Mouse (Mus musculus): ENCODE results near the gene Slc27a1. TPM values are rescaled to one million over a fixed set of nuclear protein-coding genes. Genes with fewer than 3 reads are reported as not detected.

The Slc27a1 gene
- total and polyA plus RNA-seq, 3 experiments = 0.46 to 1.3 TPM; not detected in 1

GRCm38 (mm10) chr8:71547590-71547989, 21.1 kb upstream of the Slc27a1 start:
- H3K36me3 ChIP-seq (ENCODE audit: control insufficient read depth in 1 of 2, insufficient read depth in 2 of 2, low read length in 2 of 2) = no peaks in the 10 kb centered on the region
- no peak overlapping the region for H3K4me3 ChIP-seq (ENCODE audit: control insufficient read depth in 1 of 2, insufficient read depth in 1 of 2, low read depth in 2 of 2, low read length in 2 of 2)
- no peak overlapping the region for H3K9ac ChIP-seq (ENCODE audit: control insufficient read depth, low read depth, low read length, poor library complexity, severe bottlenecking)
- no peak for DNase-seq (ENCODE audit: low read depth, low spot score)
- TF ChIP-seq BHLHE40 (IDR thresholded peaks at IDR 0.05; ENCODE audit: borderline replicate concordance, low read depth, low read length) (no peak), CHD1 (IDR thresholded peaks at IDR 0.05; ENCODE audit: low read depth, low read length) (no peak), NRF1 (IDR thresholded peaks at IDR 0.05; ENCODE audit: insufficient read depth, low read depth, low read length, poor library complexity, severe bottlenecking) (no peak), RAD21 (IDR thresholded peaks at IDR 0.05; ENCODE audit: low read depth, low read length) (no peak), CTCF (IDR thresholded peaks at IDR 0.05 in 2 of 3, conservative IDR thresholded peaks at IDR 0.05 in 1 of 3; ENCODE audit: control insufficient read depth in 1 of 3, insufficient read depth in 1 of 3, low read depth in 2 of 3, low read length in 3 of 3, poor library complexity in 1 of 3, severe bottlenecking in 1 of 3) (no peak), EP300 (IDR thresholded peaks at IDR 0.05; ENCODE audit: low read depth in 1 of 2, low read length in 2 of 2) (no peak), MYC (IDR thresholded peaks at IDR 0.05; ENCODE audit: low read depth, low read length) (no peak), USF2 (IDR thresholded peaks at IDR 0.05; ENCODE audit: borderline replicate concordance in 1 of 2, insufficient read depth in 1 of 2, low read depth in 1 of 2, low read length in 2 of 2) (no peak), MXI1 (IDR thresholded peaks at IDR 0.05; ENCODE audit: low read depth, low read length) (no peak), MAX (IDR thresholded peaks at IDR 0.05; ENCODE audit: low read length) (no peak), MEF2A (IDR thresholded peaks at IDR 0.05; ENCODE audit: extremely low read depth, insufficient replicate concordance, low read depth, low read length, poor library complexity, severe bottlenecking) (no peak), KAT2A (conservative IDR thresholded peaks at IDR 0.05; ENCODE audit: low read depth, low read length) (no peak), TAL1 (IDR thresholded peaks at IDR 0.05; ENCODE audit: low read length) (no peak)
- H3K79me2 ChIP-seq (ENCODE audit: control insufficient read depth, insufficient read depth, low read length, poor library complexity) = 0 out of 2 replicates have a peak, but pooled peaks cover 6% of the 10 kb centered on the region
- H3K27me3 ChIP-seq (ENCODE audit: control insufficient read depth in 1 of 2, insufficient read depth in 2 of 2, low read length in 2 of 2) = no peaks in the 10 kb centered on the region
- no peak overlapping the region for H3K27ac ChIP-seq (ENCODE audit: control insufficient read depth, low read depth, low read length)
- 0 out of 4 replicates have a peak, but pooled peaks cover 0 to 5% of the 10 kb centered on the region in 2 experiments for H3K4me1 ChIP-seq (ENCODE audit: control insufficient read depth in 1 of 2, insufficient read depth in 2 of 2, low read length in 2 of 2)
- H3K9me3 ChIP-seq (replicated peaks; ENCODE audit: insufficient read depth, low read length) = no peaks in the 10 kb centered on the region

GRCm38 (mm10) chr8:71550754-71551153, 17.9 kb upstream of the Slc27a1 start:
- Histone ChIP-seq H3K27ac (ENCODE audit: control insufficient read depth, low read depth, low read length) (no peak overlapping the region), H3K9me3 (replicated peaks; ENCODE audit: insufficient read depth, low read length) (no peaks in the 10 kb centered on the region), H3K4me1 (ENCODE audit: control insufficient read depth in 1 of 2, insufficient read depth in 2 of 2, low read length in 2 of 2) (peaks cover 5 to 23% of the 10 kb centered on the region in 2 experiments), H3K27me3 (ENCODE audit: control insufficient read depth in 1 of 2, insufficient read depth in 2 of 2, low read length in 2 of 2) (no peaks in the 10 kb centered on the region), H3K79me2 (ENCODE audit: control insufficient read depth, insufficient read depth, low read length, poor library complexity) (no peaks in the 10 kb centered on the region), H3K36me3 (ENCODE audit: control insufficient read depth in 1 of 2, insufficient read depth in 2 of 2, low read length in 2 of 2) (peaks cover 0 to 8% of the 10 kb centered on the region in 2 experiments; a peak in 2 of 4 replicates), H3K9ac (ENCODE audit: control insufficient read depth, low read depth, low read length, poor library complexity, severe bottlenecking) (no peak overlapping the region), H3K4me3 (ENCODE audit: control insufficient read depth in 1 of 2, insufficient read depth in 1 of 2, low read depth in 2 of 2, low read length in 2 of 2) (no peak overlapping the region)
- TF ChIP-seq MEF2A (IDR thresholded peaks at IDR 0.05; ENCODE audit: extremely low read depth, insufficient replicate concordance, low read depth, low read length, poor library complexity, severe bottlenecking) (no peak), TCF12 (IDR thresholded peaks at IDR 0.05; ENCODE audit: low read depth, low read length) (no peak), POLR2AphosphoS2 (IDR thresholded peaks at IDR 0.05; ENCODE audit: low read length) (no peak), POLR2AphosphoS5 (IDR thresholded peaks at IDR 0.05; ENCODE audit: borderline replicate concordance, low read depth, low read length) (no peak), UBTF (IDR thresholded peaks at IDR 0.05; ENCODE audit: borderline replicate concordance, insufficient read depth, low read depth, low read length) (no peak), MAZ (IDR thresholded peaks at IDR 0.05; ENCODE audit: low read depth, low read length) (no peak), MAX (IDR thresholded peaks at IDR 0.05; ENCODE audit: low read length) (no peak), EP300 (IDR thresholded peaks at IDR 0.05; ENCODE audit: low read depth in 1 of 2, low read length in 2 of 2) (no peak)
- no peak for DNase-seq (ENCODE audit: low read depth, low spot score)

Measured in MEL (cell line).